Mouse (Mus musculus): ENCODE data around the gene Mgat5b. TPM values are rescaled to one million over a fixed set of nuclear protein-coding genes. Genes with fewer than 3 reads are reported as not detected.

Mgat5b gene
- 0.63 and 0.68 TPM in 2 replicates for polyA plus RNA-seq (2012; rRNA removed; ENCODE audit: low replicate concordance)

DNA sequence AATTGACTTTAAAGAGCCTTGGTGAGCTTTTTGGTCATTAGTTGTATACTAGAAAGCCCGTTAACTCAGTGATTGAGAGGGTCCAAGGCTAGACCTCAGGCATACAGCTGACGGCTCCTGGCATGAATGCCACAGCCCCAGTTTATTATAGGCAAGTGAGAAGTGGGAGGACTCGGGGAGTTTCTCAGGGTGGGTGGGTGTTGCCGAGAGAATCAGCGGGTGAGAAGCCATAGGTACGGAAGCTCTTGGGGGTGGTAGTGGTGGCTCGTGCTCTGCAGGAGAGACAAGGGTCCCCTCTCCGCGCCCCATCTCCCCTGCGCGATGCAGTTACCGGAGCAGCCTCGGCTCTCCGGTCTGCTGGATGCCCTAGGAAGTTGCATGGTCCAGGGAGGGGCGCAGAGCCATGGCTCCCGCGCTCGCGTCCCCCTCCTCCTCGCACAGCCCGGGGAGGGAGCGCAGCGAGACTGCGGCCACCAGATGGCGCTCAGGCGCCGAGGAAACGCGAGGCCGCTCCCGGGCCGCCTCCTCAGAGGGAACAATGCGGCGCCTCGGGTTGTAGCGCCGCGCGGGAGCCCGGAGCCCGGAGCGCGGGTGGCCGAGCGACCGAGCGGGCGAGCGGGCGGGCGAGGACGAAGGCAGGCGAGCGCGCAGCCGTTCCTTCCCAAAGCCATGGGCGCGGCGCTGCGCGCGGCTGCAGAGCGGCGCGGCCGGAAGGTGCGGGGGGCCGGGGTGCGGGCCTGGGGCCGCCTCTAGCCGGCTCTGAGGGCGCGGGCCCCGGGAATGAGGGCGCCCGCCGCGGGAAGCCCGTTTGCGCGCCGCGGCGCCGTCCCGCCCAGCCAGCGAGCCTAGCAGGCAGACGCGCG lies at the start of gene Mgat5b:
Gene Mgat5b, plus strand, starts transcription at position 541 of the 863 bp plus-strand sequence.

Other genes with a start within 250 kb of the Mgat5b start
- gene St6galnac1, start 143.4 kb upstream of the Mgat5b start, polyA plus RNA-seq (2012; rRNA removed; ENCODE audit: low replicate concordance), result 0.14 and 0.27 TPM in 2 replicates
- gene Mxra7, start 90.8 kb upstream of the Mgat5b start, polyA plus RNA-seq (2012; rRNA removed; ENCODE audit: low replicate concordance), result 13.2 and 101 TPM in 2 replicates
- gene Mettl23, start 75.6 kb upstream of the Mgat5b start, polyA plus RNA-seq (2012; rRNA removed; ENCODE audit: low replicate concordance), result 38.2 and 49.2 TPM in 2 replicates
- 20.2 and 21.9 TPM in 2 replicates for gene Jmjd6, start 75.4 kb upstream of the Mgat5b start, polyA plus RNA-seq (2012; rRNA removed; ENCODE audit: low replicate concordance)
- 31.7 and 33.4 TPM in 2 replicates for gene Mfsd11, start 66.4 kb upstream of the Mgat5b start, polyA plus RNA-seq (2012; rRNA removed; ENCODE audit: low replicate concordance)
- 199 and 957 TPM in 2 replicates for gene Srsf2, start 65.8 kb upstream of the Mgat5b start, polyA plus RNA-seq (2012; rRNA removed; ENCODE audit: low replicate concordance)
- gene Sec14l1, start 196.3 kb downstream of the Mgat5b start, polyA plus RNA-seq (2012; rRNA removed; ENCODE audit: low replicate concordance), result 82.7 and 89.9 TPM in 2 replicates

Data from mammary gland, adult 2 months (tissue).